Mouse (Mus musculus) right cerebral cortex, postnatal 14 days (tissue): ENCODE data around the gene Lsr.
"Not testable (repeated sequence)": the region's sequence is repeated elsewhere in the genome, so short reads cannot be mapped to it uniquely, and the experiment has no call there.

Experiments
- DNase-seq: peaks from one replicate; pipeline ENCODE4 v3.0.0; 2022

Lsr gene

GRCm38 (mm10) chr7:30959786-30960349, 13.4 kb downstream of the Lsr start:
- no peak for DNase-seq

- no peak for DNase-seq
Measured at GRCm38 (mm10) chr7:30958866-30959487, 14.3 kb downstream of the Lsr start.

- no peak for DNase-seq
Measured at GRCm38 (mm10) chr7:30958109-30958865, 15.0 kb downstream of the Lsr start.

GRCm38 (mm10) chr7:30957367-30957783, 15.9 kb downstream of the Lsr start:
- DNase-seq, result peak; percentile 83

GRCm38 (mm10) chr7:30956756-30957366, 16.4 kb downstream of the Lsr start, which contains the start of gene Usf2:
Usf2 (minus strand) TSS chr7:30956803.
- peak; percentile 88 for DNase-seq

GRCm38 (mm10) chr7:30956357-30956751, 16.9 kb downstream of the Lsr start:
- no peak for DNase-seq

- peak; percentile 83 for DNase-seq
Measured at GRCm38 (mm10) chr7:30955584-30956356, 17.5 kb downstream of the Lsr start.

GRCm38 (mm10) chr7:30954971-30955520, 18.2 kb downstream of the Lsr start:
- no peak for DNase-seq

- DNase-seq, result no peak
Measured at GRCm38 (mm10) chr7:30954036-30954435, 19.2 kb downstream of the Lsr start.

GRCm38 (mm10) chr7:30953459-30953858, 19.8 kb downstream of the Lsr start:
- DNase-seq, result no peak

- no peak for DNase-seq
Measured at GRCm38 (mm10) chr7:30952441-30953265, 20.6 kb downstream of the Lsr start.

- DNase-seq, result not testable (repeated sequence)
Measured at GRCm38 (mm10) chr7:30949902-30950301, 23.4 kb downstream of the Lsr start.

GRCm38 (mm10) chr7:30945876-30946275, 27.4 kb downstream of the Lsr start:
- DNase-seq, result no peak

GRCm38 (mm10) chr7:30945466-30945865, 27.8 kb downstream of the Lsr start:
- DNase-seq, result not testable (repeated sequence)

- DNase-seq, result not testable (repeated sequence)
Measured at GRCm38 (mm10) chr7:30944706-30945105, 28.6 kb downstream of the Lsr start.

GRCm38 (mm10) chr7:30943909-30944635, 29.2 kb downstream of the Lsr start, which contains the start of gene Hamp:
Hamp (minus strand) TSS chr7:30944032.
- DNase-seq, result no peak

GRCm38 (mm10) chr7:30942365-30942764, 30.9 kb downstream of the Lsr start:
- DNase-seq, result not testable (repeated sequence)

GRCm38 (mm10) chr7:30940070-30940469, 33.2 kb downstream of the Lsr start:
- DNase-seq, result not testable (repeated sequence)

- not testable (repeated sequence) for DNase-seq
Measured at GRCm38 (mm10) chr7:30935422-30936099, 37.7 kb downstream of the Lsr start.

GRCm38 (mm10) chr7:30924581-30924980, 48.7 kb downstream of the Lsr start, which contains the start of gene Hamp2:
Hamp2 (minus strand) TSS chr7:30924681.
- not testable (repeated sequence) for DNase-seq
